35 mouse cellular contexts compared by ENCODE assay signal in genomic region chr5:119561531-119561930, GRCm38 (mm10).
"Had no signal": no experiment of that assay in that cellular context is flagged by ENCODE, and none has a peak within 500 bp of the region (broad histone marks: within the 10 kb centered on the region; RNA-seq: fewer than 3 reads in every experiment).

No protein-coding gene starts in this region.

- H3K9me3 ChIP-seq: heart, embryonic 10.5 days; heart, embryonic 12.5 days; heart, embryonic 13.5 days; heart, embryonic 15.5 days; hindbrain, embryonic 10.5 days; hindbrain, embryonic 12.5 days; hindbrain, embryonic 13.5 days; hindbrain, embryonic 15.5 days; intestine, embryonic 15.5 days; kidney, embryonic 15.5 days had no signal

- H3K9ac ChIP-seq: heart, embryonic 12.5 days; heart, embryonic 13.5 days; heart, embryonic 15.5 days; hindbrain, embryonic 12.5 days; hindbrain, embryonic 13.5 days; hindbrain, embryonic 14.5 days; hindbrain, embryonic 15.5 days; intestine, embryonic 15.5 days; kidney, embryonic 15.5 days had no signal

- H3K4me2 ChIP-seq: heart, embryonic 11.5 days; heart, embryonic 12.5 days; heart, embryonic 13.5 days; heart, embryonic 15.5 days; hindbrain, embryonic 12.5 days; hindbrain, embryonic 13.5 days; hindbrain, embryonic 14.5 days; hindbrain, embryonic 15.5 days; intestine, embryonic 15.5 days; kidney, embryonic 15.5 days had no signal

- ATAC-seq: hindbrain, embryonic 16.5 days; hindbrain, postnatal 0 days; inflammation-experienced regulatory T-cells, adult 6 months; intestine, embryonic 15.5 days; intestine, embryonic 16.5 days; intestine, postnatal 0 days had no signal

- H3K27ac ChIP-seq: heart, adult 2 months; heart, embryonic 10.5 days; heart, embryonic 13.5 days; heart, embryonic 15.5 days; hindbrain, embryonic 10.5 days; hindbrain, embryonic 12.5 days; hindbrain, embryonic 13.5 days; hindbrain, embryonic 14.5 days; hindbrain, embryonic 15.5 days; hindbrain, postnatal 0 days; intestine, embryonic 15.5 days; kidney, embryonic 15.5 days; kidney, postnatal 0 days; layer of hippocampus, adult 2 months had no signal

- H3K4me3 ChIP-seq: heart, adult 2 months; heart, embryonic 10.5 days; heart, embryonic 12.5 days; heart, embryonic 13.5 days; heart, embryonic 15.5 days; hindbrain, embryonic 10.5 days; hindbrain, embryonic 12.5 days; hindbrain, embryonic 13.5 days; hindbrain, embryonic 15.5 days; intestine, embryonic 15.5 days; kidney, embryonic 15.5 days; layer of hippocampus, adult 2 months had no signal

- DNase-seq: heart, adult 2 months; heart, postnatal 10 days; heart, postnatal 14 days; heart, postnatal 36 days; heart, postnatal 4 days; kidney, adult 11 months; kidney, adult 18-20 months; kidney, adult 2 months; kidney, adult 8-10 months; kidney, adult 9 months; kidney, postnatal 10 days; kidney, postnatal 14 days; kidney, postnatal 25 days; kidney, postnatal 36 days; kidney, postnatal 4 days; layer of hippocampus, adult 9-11 months had no signal

- H3K36me3 ChIP-seq: heart, embryonic 10.5 days; heart, embryonic 12.5 days; heart, embryonic 13.5 days; heart, embryonic 15.5 days; hindbrain, embryonic 10.5 days; hindbrain, embryonic 12.5 days; hindbrain, embryonic 13.5 days; hindbrain, embryonic 15.5 days; intestine, embryonic 15.5 days; kidney, embryonic 15.5 days had no signal
